Mouse (Mus musculus) ES-E14 (cell line): ENCODE measurements around the gene Dock2.
"Not testable (repeated sequence)": the region's sequence is repeated elsewhere in the genome, so short reads cannot be mapped to it uniquely, and the experiment has no call there.

ENCODE experiments used
- CHD2 ChIP-seq: IDR thresholded peaks from 2 replicates; pipeline ENCODE4 v1.6.1; 2014; ENCODE audit warnings: mild to moderate bottlenecking, low read depth, low read length, inconsistent platforms
- HCFC1 ChIP-seq: IDR thresholded peaks from 2 replicates; pipeline ENCODE4 v1.6.1; 2012; ENCODE audit warnings: low read length, inconsistent platforms, borderline replicate concordance; ENCODE audit not compliant: insufficient read depth
- MAFK ChIP-seq: IDR thresholded peaks from 2 replicates; pipeline ENCODE4 v1.6.1; 2014; ENCODE audit warnings: mild to moderate bottlenecking, low read depth, low read length, inconsistent platforms; ENCODE audit not compliant: insufficient read depth
- ZC3H11A ChIP-seq: IDR thresholded peaks from 2 replicates; pipeline ENCODE4 v1.6.1; 2012; ENCODE audit warnings: low read depth, mild to moderate bottlenecking, inconsistent platforms, low read length, borderline replicate concordance
- ZNF384 ChIP-seq: IDR thresholded peaks from 2 replicates; pipeline ENCODE4 v1.6.1; 2012; ENCODE audit warnings: low read depth, low read length, inconsistent platforms

DNA sequence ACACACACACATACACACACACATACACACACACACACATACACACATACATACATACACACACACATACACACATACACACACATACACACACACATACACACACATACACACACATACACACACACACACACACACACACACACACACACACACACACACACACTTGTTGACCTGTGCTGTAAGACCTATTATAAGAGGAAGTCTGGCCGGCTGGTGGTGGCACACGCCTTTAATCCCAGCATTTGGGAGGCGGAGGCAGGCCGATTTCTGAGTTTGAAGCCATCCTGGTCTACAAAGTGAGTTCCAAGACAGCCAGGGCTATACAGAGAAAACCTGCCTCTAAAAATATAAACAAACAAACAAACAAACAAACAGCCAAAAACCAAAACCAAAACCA lies 563.1 kb downstream of the Dock2 start:
- not testable (repeated sequence) for TF ChIP-seq MAFK, HCFC1, CHD2, ZNF384, ZC3H11A
